Mouse (Mus musculus): ENCODE results near the gene Ttc3. TPM values are rescaled to one million over a fixed set of nuclear protein-coding genes. Genes with fewer than 3 reads are reported as not detected.

Gene Ttc3
- polyA plus RNA-seq, 1 experiment = 7.4 TPM

GRCm38 (mm10) chr16:94349588-94350286 is 20.7 kb upstream of the Ttc3 start:
- WGBS = 65% methylated on average over 11 of the region's 11 CpGs
- TF ChIP-seq POLR2A (IDR thresholded peaks at IDR 0.05; ENCODE audit: low read depth, low read length) (no peak), CTCF (IDR thresholded peaks at IDR 0.05; ENCODE audit: extremely low read depth, insufficient read length, insufficient replicate concordance, low read depth, low read length) (no peak)
- no peak overlapping the region for H3K27ac ChIP-seq (ENCODE audit: insufficient read depth, low read depth, low read length)
- no peaks in the 10 kb centered on the region for H3K36me3 ChIP-seq (ENCODE audit: control insufficient read depth, insufficient read depth, low read length)
- H3K4me1 ChIP-seq (ENCODE audit: control insufficient read depth, insufficient read depth, insufficient read length, low read length) = no peaks in the 10 kb centered on the region
- no peaks in the 10 kb centered on the region for H3K27me3 ChIP-seq (ENCODE audit: control insufficient read depth, insufficient read depth, low read length)
- no peak overlapping the region for H3K4me3 ChIP-seq (ENCODE audit: low read depth, low read length)

GRCm38 (mm10) chr16:94350287-94350677 is 20.1 kb upstream of the Ttc3 start:
- H3K4me1 ChIP-seq (ENCODE audit: control insufficient read depth, insufficient read depth, insufficient read length, low read length) = no peaks in the 10 kb centered on the region
- no peaks in the 10 kb centered on the region for H3K27me3 ChIP-seq (ENCODE audit: control insufficient read depth, insufficient read depth, low read length)
- H3K27ac ChIP-seq (ENCODE audit: insufficient read depth, low read depth, low read length) = no peak overlapping the region
- H3K36me3 ChIP-seq (ENCODE audit: control insufficient read depth, insufficient read depth, low read length) = no peaks in the 10 kb centered on the region
- 78% methylated on average over 10 of the region's 10 CpGs for WGBS
- TF ChIP-seq POLR2A (IDR thresholded peaks at IDR 0.05; ENCODE audit: low read depth, low read length) (no peak), CTCF (IDR thresholded peaks at IDR 0.05; ENCODE audit: extremely low read depth, insufficient read length, insufficient replicate concordance, low read depth, low read length) (no peak)
- H3K4me3 ChIP-seq (ENCODE audit: low read depth, low read length) = no peak overlapping the region

- no peak overlapping the region for H3K27ac ChIP-seq (ENCODE audit: insufficient read depth, low read depth, low read length)
- 35% methylated on average over 9 of the region's 9 CpGs for whole genome bisulfite sequencing
- H3K27me3 ChIP-seq (ENCODE audit: control insufficient read depth, insufficient read depth, low read length) = no peaks in the 10 kb centered on the region
- H3K4me3 ChIP-seq (ENCODE audit: low read depth, low read length) = no peak overlapping the region
- TF ChIP-seq POLR2A (IDR thresholded peaks at IDR 0.05; ENCODE audit: low read depth, low read length) = no peak
- no peak for TF ChIP-seq CTCF (IDR thresholded peaks at IDR 0.05; ENCODE audit: extremely low read depth, insufficient read length, insufficient replicate concordance, low read depth, low read length)
- H3K36me3 ChIP-seq (ENCODE audit: control insufficient read depth, insufficient read depth, low read length) = no peaks in the 10 kb centered on the region
- H3K4me1 ChIP-seq (ENCODE audit: control insufficient read depth, insufficient read depth, insufficient read length, low read length) = no peaks in the 10 kb centered on the region
These were observed 16.0 kb upstream of the Ttc3 start for GRCm38 (mm10) chr16:94354450-94354849.

- TF ChIP-seq POLR2A (IDR thresholded peaks at IDR 0.05; ENCODE audit: low read depth, low read length) (no peak), CTCF (IDR thresholded peaks at IDR 0.05; ENCODE audit: extremely low read depth, insufficient read length, insufficient replicate concordance, low read depth, low read length) (no peak)
- Histone ChIP-seq H3K4me3 (ENCODE audit: low read depth, low read length) (no peak overlapping the region), H3K27me3 (ENCODE audit: control insufficient read depth, insufficient read depth, low read length) (no peaks in the 10 kb centered on the region), H3K4me1 (ENCODE audit: control insufficient read depth, insufficient read depth, insufficient read length, low read length) (no peaks in the 10 kb centered on the region), H3K27ac (ENCODE audit: insufficient read depth, low read depth, low read length) (no peak overlapping the region), H3K36me3 (ENCODE audit: control insufficient read depth, insufficient read depth, low read length) (no peaks in the 10 kb centered on the region)
- 28% methylated on average over 7 of the region's 7 CpGs for WGBS
These were observed 14.4 kb upstream of the Ttc3 start for GRCm38 (mm10) chr16:94356046-94356445.

- H3K27me3 ChIP-seq (ENCODE audit: control insufficient read depth, insufficient read depth, low read length) = no peaks in the 10 kb centered on the region
- no peak overlapping the region for H3K27ac ChIP-seq (ENCODE audit: insufficient read depth, low read depth, low read length)
- WGBS = 50% methylated on average over 11 of the region's 11 CpGs
- no peak overlapping the region for H3K4me3 ChIP-seq (ENCODE audit: low read depth, low read length)
- H3K36me3 ChIP-seq (ENCODE audit: control insufficient read depth, insufficient read depth, low read length) = no peaks in the 10 kb centered on the region
- TF ChIP-seq CTCF (IDR thresholded peaks at IDR 0.05; ENCODE audit: extremely low read depth, insufficient read length, insufficient replicate concordance, low read depth, low read length) (no peak), POLR2A (IDR thresholded peaks at IDR 0.05; ENCODE audit: low read depth, low read length) (no peak)
- no peaks in the 10 kb centered on the region for H3K4me1 ChIP-seq (ENCODE audit: control insufficient read depth, insufficient read depth, insufficient read length, low read length)
These were observed 13.5 kb upstream of the Ttc3 start for GRCm38 (mm10) chr16:94356776-94357494.

- WGBS = 89% methylated on average over 3 of the region's 3 CpGs
- Histone ChIP-seq H3K4me3 (ENCODE audit: low read depth, low read length) (no peak overlapping the region), H3K36me3 (ENCODE audit: control insufficient read depth, insufficient read depth, low read length) (no peaks in the 10 kb centered on the region), H3K4me1 (ENCODE audit: control insufficient read depth, insufficient read depth, insufficient read length, low read length) (no peaks in the 10 kb centered on the region), H3K27ac (ENCODE audit: insufficient read depth, low read depth, low read length) (no peak overlapping the region), H3K27me3 (ENCODE audit: control insufficient read depth, insufficient read depth, low read length) (no peaks in the 10 kb centered on the region)
- TF ChIP-seq POLR2A (IDR thresholded peaks at IDR 0.05; ENCODE audit: low read depth, low read length) (no peak), CTCF (IDR thresholded peaks at IDR 0.05; ENCODE audit: extremely low read depth, insufficient read length, insufficient replicate concordance, low read depth, low read length) (no peak)
These were observed 12.3 kb upstream of the Ttc3 start for GRCm38 (mm10) chr16:94358091-94358490.

- TF ChIP-seq POLR2A (IDR thresholded peaks at IDR 0.05; ENCODE audit: low read depth, low read length) (no peak), CTCF (IDR thresholded peaks at IDR 0.05; ENCODE audit: extremely low read depth, insufficient read length, insufficient replicate concordance, low read depth, low read length) (no peak)
- H3K36me3 ChIP-seq (ENCODE audit: control insufficient read depth, insufficient read depth, low read length) = no peaks in the 10 kb centered on the region
- no peak overlapping the region for H3K4me3 ChIP-seq (ENCODE audit: low read depth, low read length)
- H3K27me3 ChIP-seq (ENCODE audit: control insufficient read depth, insufficient read depth, low read length) = no peaks in the 10 kb centered on the region
- H3K27ac ChIP-seq (ENCODE audit: insufficient read depth, low read depth, low read length) = no peak overlapping the region
- 80% methylated on average over 13 of the region's 13 CpGs for WGBS
- H3K4me1 ChIP-seq (ENCODE audit: control insufficient read depth, insufficient read depth, insufficient read length, low read length) = no peaks in the 10 kb centered on the region
These were observed 9.7 kb upstream of the Ttc3 start for GRCm38 (mm10) chr16:94360578-94361350.
